Mouse (Mus musculus) forebrain, postnatal 0 days (tissue): ENCODE results near the gene Car8. TPM values are rescaled to one million over a fixed set of nuclear protein-coding genes. Genes with fewer than 3 reads are reported as not detected.

Experiments
- ATAC-seq: fragments of 200-750 bp; cut with Nextera tagmentation; 2 replicates; pipeline ENCODE4 v1.8.0; 2017; ENCODE audit warnings: mild to moderate bottlenecking, moderate library complexity
- DNase-seq: peaks from one replicate; pipeline ENCODE4 v3.0.0-alpha.2; 2015
- H3K27ac ChIP-seq: fragments of 300-500 bp; sonication (generic); 2 replicates; pipeline ENCODE4 v1.5.1; 2014; ENCODE audit warnings: low read depth, mild to moderate bottlenecking, antibody characterized with exemption, low read length, moderate library complexity, mixed read lengths
- H3K27me3 ChIP-seq: fragments of 300-500 bp; sonication (generic); 2 replicates; pipeline ENCODE4 v1.6.1; 2014; ENCODE audit warnings: mild to moderate bottlenecking, low read length, mixed read lengths; ENCODE audit not compliant: insufficient read depth
- H3K36me3 ChIP-seq: fragments of 300-500 bp; sonication (generic); 2 replicates; pipeline ENCODE4 v1.6.1; 2014; ENCODE audit warnings: mild to moderate bottlenecking, moderate library complexity; ENCODE audit not compliant: insufficient read depth
- H3K4me1 ChIP-seq: fragments of 300-500 bp; sonication (generic); 2 replicates; pipeline ENCODE4 v1.6.1; 2014; ENCODE audit warnings: antibody characterized with exemption; ENCODE audit not compliant: insufficient read depth
- H3K4me2 ChIP-seq: fragments of 300-500 bp; sonication (generic); 2 replicates; pipeline ENCODE4 v1.6.1; 2014; ENCODE audit warnings: low read depth, mild to moderate bottlenecking, moderate library complexity
- H3K4me3 ChIP-seq: fragments of 300-500 bp; sonication (generic); 2 replicates; pipeline ENCODE4 v1.5.1; 2014; ENCODE audit warnings: low read depth, low read length, mixed read lengths
- H3K9ac ChIP-seq: fragments of 300-500 bp; sonication (generic); 2 replicates; pipeline ENCODE4 v1.6.1; 2014; ENCODE audit warnings: mild to moderate bottlenecking
- H3K9me3 ChIP-seq: fragments of 300-500 bp; sonication (generic); 2 replicates; pipeline ENCODE4 v1.6.1; 2016; ENCODE audit warnings: low read length
- CTCF ChIP-seq: sonication (generic); IDR thresholded peaks from 2 replicates; pipeline ENCODE4 v1.5.1; 2016; ENCODE audit warnings: antibody characterized with exemption, control low read depth, low read depth
- WGBS: fragments of 180-500 bp; shearing (Covaris S2); extraction: QIAGEN DNeasy Blood & Tissue Kit; methylation state at CpG from one replicate; pipeline ENCODE4 v1.1.7; 2014; 5-methylcytosine and 5-hydroxymethylcytosine counted together
- polyA plus RNA-seq: library from polyadenylated mRNA; unstranded; fragments of >200 nt; fragmentation: Nextera tagmentation; extraction: Ambion mirVana; gene quantifications from 2 replicates; pipeline ENCODE4 v1.2.1, GENCODE M21; 2015
- total RNA-seq: library from RNA; depleted of rRNA; stranded (reverse); fragments of >200 nt; gene quantifications from 2 replicates; pipeline ENCODE4 v1.2.3, GENCODE M21; 2014

The Car8 gene
- total and polyA plus RNA-seq, 2 experiments from 2014 or later, result 11.1 to 12.9 TPM

DNA sequence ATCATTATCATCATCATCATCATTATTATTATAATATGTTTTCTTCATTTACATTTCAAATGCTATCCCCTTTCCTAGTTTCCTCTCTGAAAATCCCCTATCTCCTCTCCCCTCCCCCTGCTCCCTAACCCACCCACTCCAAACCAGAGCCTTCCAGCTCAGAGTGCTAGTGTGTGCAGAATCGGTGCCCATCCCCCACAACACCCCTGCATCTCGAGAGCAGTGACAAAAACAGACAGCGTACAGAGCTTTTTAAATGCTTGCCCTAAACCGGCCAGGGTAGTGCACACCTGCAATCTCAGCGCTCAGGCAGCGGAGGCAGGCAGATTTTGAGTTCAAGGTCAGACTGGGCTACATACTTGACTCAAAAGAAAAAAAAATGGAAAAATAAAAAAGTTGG, 22.3 kb downstream of the Car8 start:
- no peaks in the 10 kb centered on the region for H3K27me3 ChIP-seq
- no peaks in the 10 kb centered on the region for H3K36me3 ChIP-seq
- DNase-seq, result no peak
- TF ChIP-seq CTCF, result no peak
- H3K4me3 ChIP-seq, result no peak overlapping the region
- no peak overlapping the region for H3K27ac ChIP-seq
- H3K4me2 ChIP-seq, result no peak overlapping the region
- no peaks in the 10 kb centered on the region for H3K9me3 ChIP-seq
- no peak overlapping the region for H3K9ac ChIP-seq
- H3K4me1 ChIP-seq, result no peaks in the 10 kb centered on the region
- no peak for ATAC-seq
- WGBS, result 38% methylated on average over 6 of the region's 6 CpGs

- ATAC-seq, result no peak
- WGBS, result 74% methylated on average over 2 of the region's 2 CpGs
- H3K9me3 ChIP-seq, result no peaks in the 10 kb centered on the region
These were observed 25.2 kb downstream of the Car8 start for GRCm38 (mm10) chr4:8213661-8214060.

DNA sequence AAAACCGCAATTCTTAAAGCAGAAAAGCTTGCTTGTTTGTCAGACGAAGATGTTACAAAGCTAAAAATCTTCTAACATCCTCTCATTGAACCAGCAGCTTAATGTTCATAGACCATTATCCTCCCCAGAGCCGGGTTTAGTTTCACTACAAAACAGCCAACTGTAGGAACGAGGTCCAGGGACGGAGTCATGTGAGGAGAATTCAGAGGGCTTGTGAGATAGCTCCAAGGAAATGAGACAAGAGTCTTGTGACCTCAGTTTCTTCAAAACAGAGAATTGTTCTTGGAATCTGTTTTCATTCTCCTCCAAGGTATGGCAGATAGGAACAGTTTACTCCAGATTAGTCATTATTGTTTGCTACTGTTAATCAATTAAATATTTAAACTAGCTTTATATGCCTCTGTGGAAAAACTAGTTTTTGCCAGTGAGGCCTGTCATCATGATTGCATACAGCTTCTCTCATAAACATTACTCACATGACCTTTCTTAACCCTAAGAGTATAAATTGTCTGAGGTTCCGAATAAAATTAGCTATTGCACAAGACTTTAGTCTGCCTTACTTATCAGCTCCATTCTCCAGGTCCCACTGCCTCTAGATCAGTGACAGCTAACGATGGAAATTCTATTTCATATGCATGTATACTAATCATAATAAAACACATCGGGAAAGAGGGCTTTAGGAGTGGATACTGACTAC, 25.8 kb downstream of the Car8 start:
- no peaks in the 10 kb centered on the region for H3K4me1 ChIP-seq
- DNase-seq, result no peak
- 72% methylated on average over 8 of the region's 8 CpGs for WGBS
- no peaks in the 10 kb centered on the region for H3K27me3 ChIP-seq
- no peak overlapping the region for H3K4me2 ChIP-seq
- H3K4me3 ChIP-seq, result no peak overlapping the region
- H3K36me3 ChIP-seq, result no peaks in the 10 kb centered on the region
- no peak overlapping the region for H3K9ac ChIP-seq
- no peak for ATAC-seq
- no peak overlapping the region for H3K27ac ChIP-seq
- H3K9me3 ChIP-seq, result no peaks in the 10 kb centered on the region
- TF ChIP-seq CTCF, result no peak

More at GRCm38 (mm10) chr4:8213661-8214060, 25.2 kb downstream of the Car8 start:
- Histone ChIP-seq H3K4me3 (no peak overlapping the region), H3K27me3 (no peaks in the 10 kb centered on the region), H3K9ac (no peak overlapping the region), H3K36me3 (no peaks in the 10 kb centered on the region), H3K4me1 (no peaks in the 10 kb centered on the region), H3K4me2 (no peak overlapping the region), H3K27ac (no peak overlapping the region)
- no peak for DNase-seq
- no peak for TF ChIP-seq CTCF

GRCm38 (mm10) chr4:8210452-8210851, 28.4 kb downstream of the Car8 start:
- Histone ChIP-seq H3K9ac (no peak overlapping the region), H3K4me2 (no peak overlapping the region), H3K4me3 (no peak overlapping the region), H3K4me1 (no peaks in the 10 kb centered on the region), H3K9me3 (no peaks in the 10 kb centered on the region), H3K27ac (no peak overlapping the region), H3K36me3 (no peaks in the 10 kb centered on the region), H3K27me3 (no peaks in the 10 kb centered on the region)
- no peak for TF ChIP-seq CTCF
- ATAC-seq (no peak), DNase-seq (no peak)
- 95% methylated on average over 2 of the region's 2 CpGs for WGBS

GRCm38 (mm10) chr4:8207924-8208323, 30.9 kb downstream of the Car8 start:
- TF ChIP-seq CTCF, result no peak
- no peaks in the 10 kb centered on the region for H3K27me3 ChIP-seq
- no peak overlapping the region for H3K4me2 ChIP-seq
- H3K9ac ChIP-seq, result no peak overlapping the region
- H3K27ac ChIP-seq, result no peak overlapping the region
- no peak for ATAC-seq
- 78% methylated on average over 1 of the region's 1 CpGs for WGBS
- DNase-seq, result no peak
- H3K4me3 ChIP-seq, result no peak overlapping the region
- no peaks in the 10 kb centered on the region for H3K9me3 ChIP-seq
- no peaks in the 10 kb centered on the region for H3K36me3 ChIP-seq
- H3K4me1 ChIP-seq, result no peaks in the 10 kb centered on the region

DNA sequence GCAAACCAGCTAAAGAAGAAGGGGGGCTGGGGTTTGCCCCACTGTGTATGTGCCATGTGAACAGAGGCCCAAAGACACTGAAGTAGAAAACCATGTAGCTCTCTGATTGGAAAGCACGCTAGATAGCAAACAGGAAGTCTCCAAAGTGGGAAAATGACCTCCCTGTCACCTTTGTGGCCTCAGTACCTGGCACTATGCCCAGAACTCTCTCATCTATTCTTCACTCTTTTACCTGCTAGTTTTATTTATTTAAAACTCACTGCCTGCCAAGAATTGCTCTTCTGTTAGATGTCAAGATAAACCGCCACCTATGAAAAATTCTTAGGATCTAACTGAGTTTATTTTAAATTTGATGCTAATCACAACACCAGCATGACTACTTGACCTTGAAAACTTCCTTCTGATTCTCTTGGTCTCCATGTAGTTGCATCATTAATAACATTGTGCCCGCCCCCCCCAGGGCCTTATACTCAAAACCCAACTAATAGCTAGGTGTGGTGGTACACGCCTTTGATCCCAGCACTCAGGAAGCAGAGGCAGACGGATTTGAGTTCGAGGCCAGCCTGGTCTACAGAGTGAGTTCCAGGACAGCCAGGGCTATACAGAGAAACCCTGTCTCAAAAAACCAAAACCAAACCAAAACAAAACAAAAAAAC, 31.8 kb downstream of the Car8 start:
- H3K4me2 ChIP-seq, result no peak overlapping the region
- no peak for TF ChIP-seq CTCF
- no peaks in the 10 kb centered on the region for H3K9me3 ChIP-seq
- no peaks in the 10 kb centered on the region for H3K27me3 ChIP-seq
- no peaks in the 10 kb centered on the region for H3K4me1 ChIP-seq
- H3K4me3 ChIP-seq, result no peak overlapping the region
- no peaks in the 10 kb centered on the region for H3K36me3 ChIP-seq
- no peak overlapping the region for H3K9ac ChIP-seq
- ATAC-seq (no peak), DNase-seq (no peak)
- H3K27ac ChIP-seq, result no peak overlapping the region
- 89% methylated on average over 6 of the region's 6 CpGs for WGBS

DNA sequence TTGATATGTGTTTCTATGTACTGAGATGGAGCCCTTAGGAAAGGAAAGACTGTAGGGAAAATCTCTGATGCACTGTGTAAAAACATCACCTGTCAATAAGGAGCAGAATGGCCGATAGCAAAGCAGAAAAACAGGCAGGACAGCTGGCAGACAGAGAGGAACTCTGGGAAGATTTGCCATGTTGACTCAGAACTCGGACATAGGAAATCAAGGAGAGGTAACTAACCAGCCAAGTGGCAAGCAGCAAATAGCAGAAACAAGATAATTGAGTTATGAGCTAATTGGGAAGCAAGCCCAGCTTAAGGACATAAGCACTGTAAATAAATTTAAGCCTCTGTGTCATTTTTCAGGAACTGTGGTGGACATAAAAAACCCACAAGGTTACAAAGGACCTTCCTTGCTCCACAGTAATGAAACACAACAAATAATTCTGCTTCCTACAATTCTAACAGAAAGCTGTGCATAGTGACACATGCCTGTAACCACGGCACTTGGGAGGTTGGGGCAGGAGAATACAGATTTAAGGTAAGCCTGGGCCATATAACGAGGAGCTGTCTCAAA, 33.7 kb downstream of the Car8 start:
- ATAC-seq (no peak), DNase-seq (no peak)
- 59% methylated on average over 4 of the region's 4 CpGs for WGBS
- TF ChIP-seq CTCF, result no peak
- H3K4me2 ChIP-seq, result no peak overlapping the region
- H3K36me3 ChIP-seq, result no peaks in the 10 kb centered on the region
- H3K27ac ChIP-seq, result no peak overlapping the region
- H3K9me3 ChIP-seq, result no peaks in the 10 kb centered on the region
- no peak overlapping the region for H3K9ac ChIP-seq
- no peaks in the 10 kb centered on the region for H3K4me1 ChIP-seq
- H3K4me3 ChIP-seq, result no peak overlapping the region
- H3K27me3 ChIP-seq, result no peaks in the 10 kb centered on the region
